Mouse (Mus musculus) frontal cortex, postnatal 36 days (tissue): ENCODE results near the gene Capn10.
"Not testable (repeated sequence)": the region's sequence is repeated elsewhere in the genome, so short reads cannot be mapped to it uniquely, and the experiment has no call there.

Source experiments
- DNase-seq, 2 experiments: peaks; one replicate each; pipeline ENCODE4 v3.0.0; 2022; ENCODE audit warnings: low spot score in 2 of 2

The Capn10 gene

DNA sequence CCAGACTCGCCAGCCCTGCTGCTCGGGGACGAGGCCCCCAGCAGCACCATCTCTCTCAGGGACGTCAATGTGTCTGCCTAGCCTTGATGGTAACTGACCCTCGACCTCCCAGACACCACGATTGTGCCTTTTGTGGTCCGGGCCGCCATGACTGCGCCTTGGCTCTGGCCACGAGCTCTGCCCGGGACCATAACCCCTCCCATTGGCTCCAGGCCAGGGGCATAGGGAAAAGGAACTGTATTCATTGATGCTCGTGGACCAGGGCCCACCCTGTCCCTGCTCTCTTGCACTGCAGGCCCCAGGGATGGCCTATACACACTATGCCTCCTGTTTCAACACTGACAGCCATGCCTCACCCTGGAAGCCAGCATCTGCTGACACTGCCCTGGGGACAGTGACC lies 14.4 kb upstream of the Capn10 start:
- DNase-seq, result no peak

- no peak for DNase-seq
Observed at GRCm38 (mm10) chr1:92920474-92921200, 13.5 kb upstream of the Capn10 start.

DNA sequence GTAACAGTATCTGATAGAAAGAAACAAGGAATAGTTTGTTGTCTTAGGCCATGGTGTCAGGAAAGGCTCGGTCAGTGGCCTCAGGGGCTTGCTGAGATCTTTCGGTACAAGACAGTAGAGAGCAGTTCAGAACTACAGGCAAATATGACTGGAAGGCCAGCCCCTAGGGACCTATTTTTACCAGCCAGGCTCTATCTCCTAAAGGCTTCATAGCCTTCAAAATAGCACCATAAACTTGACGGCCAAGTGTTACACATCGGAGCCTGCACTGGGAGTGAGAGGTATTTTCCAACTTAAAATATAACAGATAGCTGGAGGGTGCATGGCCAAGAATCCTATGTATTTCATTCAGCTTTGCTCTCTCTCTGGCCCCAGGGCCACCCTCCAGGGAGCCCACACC lies 12.7 kb upstream of the Capn10 start:
- no peak for DNase-seq

DNA sequence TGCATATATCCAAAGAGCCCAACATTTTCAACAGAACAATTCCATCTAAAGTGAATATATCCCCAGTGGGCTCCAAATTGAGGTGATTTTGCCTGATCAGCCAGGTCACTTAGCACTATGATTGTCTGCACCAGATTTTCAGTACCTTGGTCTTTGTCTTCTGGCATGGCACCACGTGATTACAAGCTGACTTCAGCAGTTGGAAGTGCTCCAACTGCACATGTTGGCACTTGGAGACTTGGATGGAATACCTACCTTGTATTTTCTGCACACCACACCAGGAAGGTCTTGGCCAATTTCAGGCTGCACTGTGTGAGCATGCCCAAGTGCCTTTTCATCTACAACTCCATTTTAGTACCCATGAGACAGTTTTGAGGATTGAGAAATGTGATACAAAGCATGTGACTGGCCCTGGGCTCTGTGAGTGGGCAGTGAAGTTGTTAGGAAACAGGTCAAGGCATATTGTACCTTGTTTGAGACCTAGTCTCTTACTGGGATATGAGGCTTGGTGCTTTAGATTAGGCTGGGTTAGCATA lies 3.9 kb upstream of the Capn10 start:
- DNase-seq, result no peak

DNA sequence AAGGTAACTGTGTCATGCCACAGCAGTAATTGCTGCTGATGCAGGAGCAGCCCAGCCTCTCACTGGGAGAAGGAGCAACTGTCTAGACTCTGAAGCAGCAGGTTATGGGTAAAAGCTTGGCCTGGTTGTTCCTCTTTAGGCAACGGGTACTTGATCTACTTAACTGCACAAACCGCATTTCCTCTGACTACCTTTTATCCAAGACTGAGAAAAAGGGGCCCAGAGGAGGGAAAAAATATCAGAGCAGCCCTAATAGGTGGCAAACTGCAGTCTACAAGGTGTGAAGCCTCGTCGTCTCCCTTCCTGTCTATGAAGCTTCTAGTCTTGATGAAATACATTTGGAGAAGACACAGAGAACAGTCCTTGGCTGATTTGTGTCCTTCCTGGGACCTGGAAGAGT lies 565 bp upstream of the Capn10 start:
- no peak for DNase-seq

GRCm38 (mm10) chr1:92935054-92935962 lies 1.1 kb downstream of the Capn10 start:
- DNase-seq, result no peak

DNA sequence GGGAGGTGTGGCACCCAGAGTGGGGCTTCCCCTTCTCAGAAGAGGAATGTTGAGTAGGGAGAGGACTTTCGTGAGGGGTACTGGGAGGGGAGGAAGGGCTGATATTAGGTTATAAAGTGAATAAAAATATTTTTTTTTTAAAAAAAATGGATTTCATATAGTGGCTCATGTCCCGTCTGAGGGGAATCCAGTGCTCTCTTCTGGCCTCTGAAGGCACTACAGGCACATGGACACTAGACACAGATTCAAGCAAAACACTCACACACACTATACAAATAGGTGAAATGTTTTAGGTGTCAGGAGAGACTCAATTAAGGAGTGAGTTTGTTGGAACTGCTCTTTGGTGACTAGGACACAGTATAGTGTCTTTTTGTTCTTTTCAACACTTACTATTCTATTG lies 1.8 kb downstream of the Capn10 start:
- DNase-seq, result no peak

- no peak for DNase-seq
Observed at GRCm38 (mm10) chr1:92936467-92936866, 2.3 kb downstream of the Capn10 start.

DNA sequence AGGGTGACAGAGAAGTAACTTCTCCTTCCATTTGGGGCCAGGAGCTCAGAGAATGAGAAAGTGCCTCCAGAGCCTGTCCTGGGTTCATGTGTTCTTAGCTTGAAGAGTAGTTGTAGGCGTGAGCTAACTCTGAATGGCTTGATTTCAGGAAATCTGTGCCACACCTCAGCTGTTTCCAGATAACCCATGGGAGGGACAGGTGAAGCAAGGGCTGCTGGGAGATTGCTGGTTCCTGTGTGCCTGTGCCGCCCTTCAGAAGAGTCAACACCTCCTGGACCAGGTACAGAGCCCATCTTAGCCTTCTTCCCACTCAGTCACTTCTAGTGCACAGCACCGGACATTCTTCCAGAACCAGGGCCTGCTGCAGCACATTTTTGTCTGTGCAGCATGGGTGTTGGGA lies 3.6 kb downstream of the Capn10 start:
- no peak for DNase-seq

GRCm38 (mm10) chr1:92939746-92940145 lies 5.6 kb downstream of the Capn10 start:
- DNase-seq, result no peak

GRCm38 (mm10) chr1:92943219-92943989 lies 9.2 kb downstream of the Capn10 start:
- no peak for DNase-seq

DNA sequence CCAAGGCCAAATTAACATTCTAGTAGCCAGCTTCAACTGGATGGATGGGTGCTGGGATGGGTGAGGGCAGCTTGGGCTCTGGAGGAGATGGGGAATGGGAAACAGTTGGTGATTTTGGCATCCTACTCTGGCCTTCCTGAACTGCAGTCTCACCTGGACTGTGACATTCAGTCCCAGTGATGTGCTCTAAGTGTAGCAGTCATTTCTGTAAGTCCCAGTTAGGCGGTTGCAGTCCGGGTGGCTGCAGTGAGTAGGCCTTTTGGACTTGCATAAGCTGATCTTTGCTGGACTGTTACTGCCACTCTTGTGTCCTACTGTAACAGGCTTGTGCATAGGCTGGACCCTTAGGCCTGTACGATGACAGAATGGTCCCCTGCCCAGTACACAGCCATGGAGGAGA lies 13.8 kb downstream of the Capn10 start:
- DNase-seq, result no peak

DNA sequence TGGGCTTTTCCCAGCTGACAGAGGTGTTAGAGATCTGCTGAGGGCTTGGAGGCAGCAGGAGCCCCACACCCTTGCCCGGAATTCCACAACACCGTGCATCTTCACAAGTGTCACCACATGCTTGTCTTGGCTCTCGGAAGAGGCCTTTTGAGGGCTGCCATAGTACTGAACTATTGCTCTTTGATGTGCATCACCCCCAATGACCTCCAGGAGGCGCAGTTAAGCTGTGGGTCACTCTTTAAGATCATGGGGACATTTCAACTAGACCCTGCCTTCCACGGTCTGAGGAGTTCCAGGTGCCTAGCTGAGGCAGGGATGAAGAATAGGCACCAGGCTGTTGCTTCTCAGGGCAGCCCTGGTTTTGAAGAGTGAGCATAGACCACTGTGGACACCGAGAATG lies 15.2 kb downstream of the Capn10 start:
- no peak for DNase-seq

GRCm38 (mm10) chr1:92950607-92951006 lies 16.4 kb downstream of the Capn10 start, which contains the start of gene Gpr35:
Gene Gpr35, plus strand, starts transcription at chr1:92950865.
- DNase-seq, result no peak

GRCm38 (mm10) chr1:92953641-92954040 lies 19.5 kb downstream of the Capn10 start:
- no peak for DNase-seq

GRCm38 (mm10) chr1:92956571-92957335 lies 22.6 kb downstream of the Capn10 start:
- peak; percentile 72 to 86 for DNase-seq

DNA sequence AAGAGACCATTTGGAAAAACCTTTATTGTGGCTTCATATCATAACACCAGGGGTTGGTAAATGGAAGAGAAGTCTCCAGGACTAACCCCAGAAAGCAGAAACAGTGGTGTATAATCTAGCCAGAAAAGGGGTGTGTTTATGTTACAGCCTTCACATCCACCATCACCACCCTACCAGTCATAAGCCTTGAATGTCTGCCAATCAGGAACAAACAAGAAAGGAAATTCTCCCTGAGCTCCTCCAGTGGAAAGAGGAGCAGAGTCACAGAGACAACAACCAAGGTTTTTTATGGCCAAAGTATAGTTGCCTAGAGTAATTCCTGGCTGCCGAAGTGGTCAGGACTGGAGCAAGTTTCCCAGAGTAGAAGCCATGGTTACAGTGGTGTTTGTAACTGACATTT lies 24.8 kb downstream of the Capn10 start:
- no peak for DNase-seq

GRCm38 (mm10) chr1:92970791-92971190 lies 36.6 kb downstream of the Capn10 start:
- not testable (repeated sequence) for DNase-seq

DNA sequence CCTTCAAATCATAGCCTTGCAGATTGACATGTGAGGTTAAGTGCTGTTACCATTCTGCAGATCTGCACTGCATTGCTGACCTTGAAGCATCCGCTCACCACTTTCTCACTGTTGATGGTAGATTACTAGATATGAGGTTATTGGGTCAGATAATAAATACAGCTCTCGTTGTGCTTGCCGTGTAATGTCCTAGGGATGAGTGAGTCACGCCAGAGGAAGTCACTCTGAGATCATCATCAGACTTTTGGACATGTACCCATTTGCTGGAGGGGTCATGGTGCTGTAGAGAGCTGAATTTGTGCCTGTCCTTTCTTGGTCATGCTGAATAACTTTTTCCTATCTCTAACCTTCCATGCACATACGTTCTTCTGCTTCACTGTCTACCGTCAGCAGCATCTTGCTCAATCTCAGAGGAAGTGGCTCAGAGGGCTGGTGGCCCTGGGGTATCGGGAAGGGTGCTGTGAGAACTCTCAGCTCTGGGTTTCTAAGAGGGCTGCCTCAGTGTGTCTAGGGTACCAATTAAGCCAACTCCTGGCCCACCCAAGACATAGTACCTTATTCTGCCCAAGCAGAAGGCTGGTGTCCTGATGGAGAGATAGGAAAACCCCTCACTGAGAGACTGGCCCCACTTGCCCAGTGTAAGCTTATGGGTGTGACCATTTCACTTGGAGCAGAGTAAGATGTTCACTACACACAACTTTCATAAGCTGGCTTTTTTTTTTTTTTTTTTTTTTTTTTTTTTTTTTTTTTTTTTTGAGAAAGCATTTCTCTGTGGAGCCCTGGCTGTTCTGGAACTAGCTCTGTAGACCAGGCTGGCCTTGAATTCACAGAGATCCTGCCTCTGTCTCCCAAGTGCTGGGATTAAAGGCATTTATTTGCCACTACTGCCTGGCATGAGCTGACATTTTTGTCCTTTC lies 38.0 kb downstream of the Capn10 start:
- DNase-seq, result no peak

DNA sequence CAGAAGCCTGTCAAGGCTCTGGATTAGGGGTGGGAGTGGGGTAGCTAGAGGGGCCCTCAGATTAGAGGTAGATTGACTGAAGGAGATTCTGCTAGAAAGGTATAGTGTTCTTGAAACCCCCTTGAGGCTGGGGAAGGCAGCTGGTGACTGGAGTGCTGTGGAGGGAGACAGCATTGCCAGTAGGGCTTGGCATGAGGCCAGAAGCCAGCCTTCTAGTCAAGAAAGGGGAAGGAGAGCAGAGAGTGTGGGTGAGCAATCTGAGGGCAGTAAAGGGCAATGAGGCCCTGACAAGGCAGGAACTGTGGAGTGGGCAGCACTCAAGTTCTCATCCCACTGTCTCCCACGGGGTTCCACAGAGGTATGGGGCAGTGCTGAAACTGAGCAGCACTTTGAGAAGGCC lies 38.7 kb downstream of the Capn10 start:
- DNase-seq, result peak in 1 of 2 experiments; percentile 7
